Mouse (Mus musculus): Measurements from ENCODE around the gene Ly9.

Gene Ly9

GRCm38 (mm10) chr1:171607176-171607575, at the start of gene Ly9:
TSS of gene Ly9 (minus strand) at chr1:171607410.
- DNase-seq (ENCODE audit: low read depth), result peak; percentile 85

GRCm38 (mm10) chr1:171652734-171653133, 45.5 kb upstream of the Ly9 start, which contains the start of gene Slamf7:
TSS of gene Slamf7 (minus strand) at chr1:171653035.
- no peak for DNase-seq (ENCODE audit: low read depth)

GRCm38 (mm10) chr1:171648840-171649239, 41.6 kb upstream of the Ly9 start:
- DNase-seq (ENCODE audit: low read depth), result peak; percentile 62

- DNase-seq (ENCODE audit: low read depth), result no peak
Measured at GRCm38 (mm10) chr1:171647716-171648115, 40.5 kb upstream of the Ly9 start.

- no peak for DNase-seq (ENCODE audit: low read depth)
Measured at GRCm38 (mm10) chr1:171646429-171646940, 39.3 kb upstream of the Ly9 start.

- DNase-seq (ENCODE audit: low read depth), result no peak
Measured at GRCm38 (mm10) chr1:171643612-171644011, 36.4 kb upstream of the Ly9 start.

- no peak for DNase-seq (ENCODE audit: low read depth)
Measured at GRCm38 (mm10) chr1:171640796-171641195, 33.6 kb upstream of the Ly9 start.

- no peak for DNase-seq (ENCODE audit: low read depth)
Measured at GRCm38 (mm10) chr1:171638686-171639085, 31.5 kb upstream of the Ly9 start.

- DNase-seq (ENCODE audit: low read depth), result no peak
Measured at GRCm38 (mm10) chr1:171637101-171637500, 29.9 kb upstream of the Ly9 start.

GRCm38 (mm10) chr1:171635696-171636095, 28.5 kb upstream of the Ly9 start:
- DNase-seq (ENCODE audit: low read depth), result no peak

GRCm38 (mm10) chr1:171631447-171631846, 24.2 kb upstream of the Ly9 start:
- peak; percentile 77 for DNase-seq (ENCODE audit: low read depth)

- no peak for DNase-seq (ENCODE audit: low read depth)
Measured at GRCm38 (mm10) chr1:171630912-171631311, 23.7 kb upstream of the Ly9 start.

- DNase-seq (ENCODE audit: low read depth), result no peak
Measured at GRCm38 (mm10) chr1:171630041-171630440, 22.8 kb upstream of the Ly9 start.

GRCm38 (mm10) chr1:171629168-171629567, 22.0 kb upstream of the Ly9 start:
- DNase-seq (ENCODE audit: low read depth), result peak; percentile 16

GRCm38 (mm10) chr1:171627801-171628200, 20.6 kb upstream of the Ly9 start:
- peak; percentile 64 for DNase-seq (ENCODE audit: low read depth)

- DNase-seq (ENCODE audit: low read depth), result no peak
Measured at GRCm38 (mm10) chr1:171620091-171620490, 12.9 kb upstream of the Ly9 start.

- DNase-seq (ENCODE audit: low read depth), result no peak
Measured at GRCm38 (mm10) chr1:171619645-171620044, 12.4 kb upstream of the Ly9 start.

- peak; percentile 34 for DNase-seq (ENCODE audit: low read depth)
Measured at GRCm38 (mm10) chr1:171619001-171619400, 11.8 kb upstream of the Ly9 start.

GRCm38 (mm10) chr1:171616881-171617515, 9.8 kb upstream of the Ly9 start:
- DNase-seq (ENCODE audit: low read depth), result no peak

- DNase-seq (ENCODE audit: low read depth), result peak; percentile 54
Measured at GRCm38 (mm10) chr1:171613962-171614361, 6.8 kb upstream of the Ly9 start.

- DNase-seq (ENCODE audit: low read depth), result peak; percentile 66
Measured at GRCm38 (mm10) chr1:171610781-171611180, 3.6 kb upstream of the Ly9 start.

GRCm38 (mm10) chr1:171610026-171610425, 2.8 kb upstream of the Ly9 start:
- peak; percentile 65 for DNase-seq (ENCODE audit: low read depth)

GRCm38 (mm10) chr1:171606656-171607055, 554 bp downstream of the Ly9 start:
- no peak for DNase-seq (ENCODE audit: low read depth)

GRCm38 (mm10) chr1:171604686-171605085, 2.5 kb downstream of the Ly9 start:
- peak; percentile 22 for DNase-seq (ENCODE audit: low read depth)

All from 416B (cell line).